Mouse (Mus musculus) brain, embryonic 14.5 days (tissue): ENCODE results near the gene Kat8.

Experiments
- CTCF ChIP-seq: fragments of 200-500 bp; IDR thresholded peaks from 2 replicates; pipeline ENCODE4 v1.5.1; 2012; ENCODE audit warnings: inconsistent platforms, mild to moderate bottlenecking, moderate library complexity, borderline replicate concordance; ENCODE audit not compliant: insufficient read depth, insufficient read length; ENCODE audit errors: extremely low read depth
- POLR2A ChIP-seq: fragments of 200-500 bp; IDR thresholded peaks from 2 replicates; pipeline ENCODE4 v1.6.1; 2012; ENCODE audit warnings: mild to moderate bottlenecking, inconsistent platforms, borderline replicate concordance; ENCODE audit not compliant: poor library complexity, insufficient read depth, insufficient read length, severe bottlenecking; ENCODE audit errors: extremely low read depth

GRCm38 (mm10) chr7:127931351-127932135 lies 19.2 kb downstream of the Kat8 start:
- TF ChIP-seq CTCF (no peak), POLR2A (no peak)
